Mouse (Mus musculus) spleen, postnatal 36 days (tissue): ENCODE data around the gene Gtpbp2.

Experiments used
- DNase-seq, 2 experiments: peaks; one replicate each; pipeline ENCODE4 v3.0.0; 2022; ENCODE audit warnings: low spot score in 2 of 2, mixed read lengths in 1 of 2

The Gtpbp2 gene

GRCm38 (mm10) chr17:46203078-46203477 is 42.2 kb downstream of the Gtpbp2 start:
- DNase-seq: no peak

DNA sequence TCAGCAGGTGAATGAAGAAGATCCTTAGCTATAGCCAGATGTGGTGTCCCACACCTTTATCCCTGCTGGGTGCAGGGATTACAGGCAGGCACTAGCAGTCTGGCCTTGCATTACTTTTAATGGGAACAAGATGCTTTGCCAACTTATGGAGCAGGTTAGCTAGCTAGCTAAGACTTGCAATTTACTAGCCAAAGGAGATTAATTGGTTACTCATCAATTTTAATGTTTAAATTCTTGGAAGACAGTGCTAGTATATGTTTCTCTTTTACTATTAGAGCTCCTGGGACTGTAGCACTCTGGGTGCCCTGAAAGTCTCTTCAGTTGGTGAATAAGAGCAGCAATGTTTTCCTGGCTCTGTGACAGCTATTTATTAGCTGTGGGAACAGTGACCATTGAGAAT is 45.8 kb downstream of the Gtpbp2 start:
- DNase-seq: no peak

DNA sequence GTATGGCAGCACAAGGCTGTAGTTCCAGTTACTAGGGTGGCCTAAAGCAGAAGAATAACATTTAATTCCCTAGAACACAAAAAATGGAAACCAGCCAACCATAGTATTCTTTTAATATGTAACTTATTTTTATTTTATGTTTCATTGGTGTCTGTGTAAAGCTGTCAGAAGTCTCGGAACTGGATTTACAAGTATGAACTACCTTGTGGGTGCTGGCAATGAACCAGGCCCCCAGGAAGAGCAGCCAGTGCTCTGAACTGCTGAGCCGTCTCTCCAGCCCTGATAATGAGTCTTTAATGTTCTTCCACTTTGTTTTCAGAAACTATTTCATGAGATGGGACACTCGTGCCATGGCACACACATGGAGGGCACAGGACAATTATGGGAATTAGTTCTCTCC is 49.7 kb downstream of the Gtpbp2 start:
- DNase-seq: no peak
